Mouse (Mus musculus): ENCODE data around the gene Cib2. TPM values are rescaled to one million over a fixed set of nuclear protein-coding genes. Genes with fewer than 3 reads are reported as not detected.
A peak's percentile ranks its signal among the peaks of the same experiment; 100 is the strongest.
"Not testable (repeated sequence)": the region's sequence is repeated elsewhere in the genome, so short reads cannot be mapped to it uniquely, and the experiment has no call there.

Gene Cib2
- total and polyA plus RNA-seq, 3 experiments: 7.3 to 9.0 TPM; not detected in 1

DNA sequence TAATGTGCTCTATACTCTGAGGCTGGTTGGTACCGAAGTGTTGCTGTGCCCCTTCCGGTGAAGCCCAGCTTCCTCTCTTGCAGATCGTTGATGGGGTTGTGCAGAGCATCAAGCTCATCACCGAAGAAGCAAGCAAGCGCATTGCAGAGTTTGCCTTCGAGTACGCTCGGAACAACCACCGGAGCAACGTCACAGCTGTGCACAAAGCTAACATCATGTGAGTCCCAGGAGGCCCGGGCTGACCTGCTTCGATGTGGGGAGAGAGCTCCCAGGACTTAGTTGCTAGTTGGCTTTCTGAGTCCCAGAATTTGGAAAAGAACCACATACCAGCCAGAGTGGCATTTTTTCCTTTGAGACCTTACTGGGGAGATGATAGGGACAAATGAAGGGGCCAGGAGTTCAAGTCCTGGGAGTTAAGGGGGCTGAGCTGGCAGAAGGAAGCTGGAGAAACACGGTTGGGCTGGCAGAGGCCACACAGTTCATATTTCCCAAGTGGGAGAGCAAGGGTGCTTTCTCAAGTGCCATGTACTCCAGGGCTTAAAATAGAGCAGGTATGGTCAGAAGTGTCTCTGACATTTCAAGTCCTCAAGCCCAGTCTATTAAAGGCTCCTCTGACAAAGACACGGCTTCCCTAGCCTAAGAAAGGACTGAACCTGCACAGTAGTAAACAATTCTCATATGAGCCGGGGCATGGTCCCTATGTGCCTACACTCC is 36.9 kb upstream of the Cib2 start:
- H3K9ac ChIP-seq (ENCODE audit: control insufficient read depth, low read depth, low read length, poor library complexity, severe bottlenecking): no peak overlapping the region
- H3K27ac ChIP-seq (ENCODE audit: control insufficient read depth, low read depth, low read length): no peak overlapping the region
- no peak overlapping the region for H3K4me3 ChIP-seq (ENCODE audit: control insufficient read depth in 1 of 2, insufficient read depth in 1 of 2, low read depth in 2 of 2, low read length in 2 of 2)
- 0 out of 2 replicates have a peak, but pooled peaks cover 2% of the 10 kb centered on the region for H3K79me2 ChIP-seq (ENCODE audit: control insufficient read depth, insufficient read depth, low read length, poor library complexity)
- H3K36me3 ChIP-seq (ENCODE audit: control insufficient read depth in 1 of 2, insufficient read depth in 2 of 2, low read length in 2 of 2): peaks cover 0 to 69% of the 10 kb centered on the region in 2 experiments; a peak in 2 of 4 replicates
- no peaks in the 10 kb centered on the region for H3K4me1 ChIP-seq (ENCODE audit: control insufficient read depth in 1 of 2, insufficient read depth in 2 of 2, low read length in 2 of 2)
- H3K27me3 ChIP-seq (ENCODE audit: control insufficient read depth in 1 of 2, insufficient read depth in 2 of 2, low read length in 2 of 2): no peaks in the 10 kb centered on the region
- TF ChIP-seq ZC3H11A (IDR thresholded peaks at IDR 0.05; ENCODE audit: low read depth, low read length): no peak
- TF ChIP-seq TCF12 (IDR thresholded peaks at IDR 0.05; ENCODE audit: low read depth, low read length): no peak
- no peak for TF ChIP-seq POLR2AphosphoS5 (IDR thresholded peaks at IDR 0.05; ENCODE audit: borderline replicate concordance, low read depth, low read length)
- TF ChIP-seq MYB (IDR thresholded peaks at IDR 0.05; ENCODE audit: low read depth, low read length): no peak
- TF ChIP-seq ZKSCAN1 (IDR thresholded peaks at IDR 0.05; ENCODE audit: low read depth, low read length): no peak
- TF ChIP-seq ETS1 (IDR thresholded peaks at IDR 0.05; ENCODE audit: low read depth, low read length): no peak
- no peak for TF ChIP-seq BHLHE40 (IDR thresholded peaks at IDR 0.05; ENCODE audit: borderline replicate concordance, low read depth, low read length)
- TF ChIP-seq RCOR1 (IDR thresholded peaks at IDR 0.05; ENCODE audit: low read depth, low read length): no peak
- no peak for DNase-seq (ENCODE audit: low read depth, low spot score)
- no peaks in the 10 kb centered on the region for H3K9me3 ChIP-seq (replicated peaks; ENCODE audit: insufficient read depth, low read length)

DNA sequence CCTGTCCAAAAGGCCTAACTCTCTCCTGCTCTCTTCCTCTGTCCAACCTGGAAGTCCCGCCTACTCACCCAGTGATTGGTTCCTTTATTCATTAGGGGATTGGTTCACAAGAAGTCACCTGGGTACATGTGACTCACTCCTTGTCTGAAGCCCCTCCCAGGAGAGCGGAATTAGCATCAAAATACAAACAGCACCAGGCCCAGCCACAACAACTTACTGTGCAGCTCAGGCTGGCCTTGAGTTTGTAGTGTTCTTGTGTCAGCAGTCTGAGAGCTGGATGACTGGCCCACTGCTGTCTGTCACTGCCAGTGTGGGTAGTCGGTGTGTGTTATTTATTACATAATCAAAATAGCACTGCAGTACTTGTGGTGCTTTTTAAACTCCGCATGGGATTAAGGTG is 33.6 kb upstream of the Cib2 start:
- peaks cover 12 to 70% of the 10 kb centered on the region in 2 experiments for H3K36me3 ChIP-seq (ENCODE audit: control insufficient read depth in 1 of 2, insufficient read depth in 2 of 2, low read length in 2 of 2)
- peaks cover 15% of the 10 kb centered on the region for H3K79me2 ChIP-seq (ENCODE audit: control insufficient read depth, insufficient read depth, low read length, poor library complexity)
- not testable (repeated sequence) for H3K9me3 ChIP-seq (replicated peaks; ENCODE audit: insufficient read depth, low read length); DNase-seq (ENCODE audit: low read depth, low spot score); H3K9ac ChIP-seq (ENCODE audit: control insufficient read depth, low read depth, low read length, poor library complexity, severe bottlenecking); H3K4me3 ChIP-seq (ENCODE audit: control insufficient read depth in 1 of 2, insufficient read depth in 1 of 2, low read depth in 2 of 2, low read length in 2 of 2); H3K27ac ChIP-seq (ENCODE audit: control insufficient read depth, low read depth, low read length); H3K27me3 ChIP-seq (ENCODE audit: control insufficient read depth in 1 of 2, insufficient read depth in 2 of 2, low read length in 2 of 2); H3K4me1 ChIP-seq (ENCODE audit: control insufficient read depth in 1 of 2, insufficient read depth in 2 of 2, low read length in 2 of 2)
- TF ChIP-seq USF1 (IDR thresholded peaks at IDR 0.05; ENCODE audit: low read depth, low read length): peak; percentile 28; the same call in 1 of the 2 replicates

DNA sequence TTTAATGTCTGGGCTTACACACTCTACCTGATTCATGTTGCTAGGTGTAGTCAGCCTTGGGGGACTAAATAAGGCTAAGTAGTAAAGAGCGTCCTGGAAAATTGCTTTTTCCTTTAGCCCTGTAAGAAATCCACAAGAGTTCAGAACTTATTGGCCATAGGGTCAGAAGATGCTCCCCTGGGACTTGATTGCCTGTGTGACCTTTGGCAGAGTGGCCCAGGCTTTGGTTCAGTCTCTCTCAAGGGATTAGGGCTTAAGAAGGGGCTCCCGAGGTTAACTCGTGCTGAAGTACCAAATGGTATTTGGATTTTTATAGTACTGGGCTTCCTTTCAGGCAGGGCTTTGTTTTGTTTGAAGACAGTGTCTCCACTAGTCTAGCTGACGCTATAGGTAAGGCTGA is 27.8 kb upstream of the Cib2 start:
- H3K27me3 ChIP-seq (ENCODE audit: control insufficient read depth in 1 of 2, insufficient read depth in 2 of 2, low read length in 2 of 2): no peaks in the 10 kb centered on the region
- peak overlapping the region; percentile 91 for H3K9ac ChIP-seq (ENCODE audit: control insufficient read depth, low read depth, low read length, poor library complexity, severe bottlenecking)
- H3K27ac ChIP-seq (ENCODE audit: control insufficient read depth, low read depth, low read length): no peak overlapping the region
- H3K4me1 ChIP-seq (ENCODE audit: control insufficient read depth in 1 of 2, insufficient read depth in 2 of 2, low read length in 2 of 2): peaks cover 9 to 31% of the 10 kb centered on the region in 2 experiments; a peak in 3 of 4 replicates
- H3K4me3 ChIP-seq (ENCODE audit: control insufficient read depth in 1 of 2, insufficient read depth in 1 of 2, low read depth in 2 of 2, low read length in 2 of 2): peak overlapping the region; percentile 89 to 94; a peak in 3 of 4 replicates
- peaks cover 38% of the 10 kb centered on the region for H3K79me2 ChIP-seq (ENCODE audit: control insufficient read depth, insufficient read depth, low read length, poor library complexity)
- no peak for DNase-seq (ENCODE audit: low read depth, low spot score)
- no peaks in the 10 kb centered on the region for H3K9me3 ChIP-seq (replicated peaks; ENCODE audit: insufficient read depth, low read length)
- H3K36me3 ChIP-seq (ENCODE audit: control insufficient read depth in 1 of 2, insufficient read depth in 2 of 2, low read length in 2 of 2): peaks cover 30 to 46% of the 10 kb centered on the region in 2 experiments
- no peak for TF ChIP-seq RCOR1 (IDR thresholded peaks at IDR 0.05; ENCODE audit: low read depth, low read length)
- TF ChIP-seq EP300 (IDR thresholded peaks at IDR 0.05; ENCODE audit: low read depth in 1 of 2, low read length in 2 of 2): no peak
- no peak for TF ChIP-seq USF2 (IDR thresholded peaks at IDR 0.05; ENCODE audit: borderline replicate concordance in 1 of 2, insufficient read depth in 1 of 2, low read depth in 1 of 2, low read length in 2 of 2)
- TF ChIP-seq RAD21 (IDR thresholded peaks at IDR 0.05; ENCODE audit: low read depth, low read length): no peak
- no peak for TF ChIP-seq TAL1 (IDR thresholded peaks at IDR 0.05; ENCODE audit: low read length)
- no peak for TF ChIP-seq SMC3 (IDR thresholded peaks at IDR 0.05; ENCODE audit: low read depth, low read length)
- TF ChIP-seq TCF12 (IDR thresholded peaks at IDR 0.05; ENCODE audit: low read depth, low read length): no peak
- TF ChIP-seq ZKSCAN1 (IDR thresholded peaks at IDR 0.05; ENCODE audit: low read depth, low read length): no peak
- TF ChIP-seq HCFC1 (IDR thresholded peaks at IDR 0.05; ENCODE audit: low read depth, low read length): no peak
- no peak for TF ChIP-seq POLR2A (IDR thresholded peaks at IDR 0.05; ENCODE audit: control insufficient read depth in 1 of 2, insufficient read depth in 1 of 2, low read depth in 1 of 2, low read length in 2 of 2, poor library complexity in 1 of 2)
- no peak for TF ChIP-seq MAZ (IDR thresholded peaks at IDR 0.05; ENCODE audit: low read depth, low read length)

All from MEL (cell line).